Mouse (Mus musculus) stomach, embryonic 14.5 days (tissue): ENCODE results near the gene Cd27. TPM values are rescaled to one million over a fixed set of nuclear protein-coding genes. Genes with fewer than 3 reads are reported as not detected.

ENCODE experiments used
- ATAC-seq: fragments of 200-750 bp; cut with Nextera tagmentation; 2 replicates; pipeline ENCODE4 v1.8.0; 2017; ENCODE audit warnings: low read depth, moderate TSS enrichment; ENCODE audit not compliant: insufficient number of reproducible peaks, insufficient read depth, low FRiP score
- H3K27ac ChIP-seq: fragments of 300-500 bp; sonication (generic); 2 replicates; pipeline ENCODE4 v1.5.1; 2014; ENCODE audit warnings: mild to moderate bottlenecking, low read length, moderate library complexity, mixed read lengths
- H3K27me3 ChIP-seq: fragments of 300-500 bp; sonication (generic); 2 replicates; pipeline ENCODE4 v1.6.1; 2014; ENCODE audit warnings: low read length, control low read depth, mixed read lengths; ENCODE audit not compliant: control insufficient read depth, insufficient read depth
- H3K36me3 ChIP-seq: fragments of 300-500 bp; sonication (generic); 2 replicates; pipeline ENCODE4 v1.6.1; 2014; ENCODE audit warnings: mild to moderate bottlenecking, control low read depth, low read length, moderate library complexity, mixed read lengths; ENCODE audit not compliant: control insufficient read depth, insufficient read depth
- H3K4me1 ChIP-seq: fragments of 300-500 bp; sonication (generic); 2 replicates; pipeline ENCODE4 v1.6.1; 2014; ENCODE audit warnings: low read length, control low read depth, mixed read lengths; ENCODE audit not compliant: control insufficient read depth, insufficient read depth
- H3K4me2 ChIP-seq: fragments of 300-500 bp; sonication (generic); replicated peaks from 2 replicates; pipeline ENCODE4 v1.6.1; 2014; ENCODE audit warnings: low read depth, low read length, control low read depth
- H3K4me3 ChIP-seq: fragments of 300-500 bp; sonication (generic); 2 replicates; pipeline ENCODE4 v1.5.1; 2014; ENCODE audit warnings: low read depth, low read length, control low read depth
- H3K9ac ChIP-seq: fragments of 300-500 bp; sonication (generic); replicated peaks from 2 replicates; pipeline ENCODE4 v1.6.1; 2014; ENCODE audit warnings: low read depth, mild to moderate bottlenecking, control low read depth, low read length, moderate library complexity, mixed read lengths
- H3K9me3 ChIP-seq: fragments of 300-500 bp; sonication (generic); 2 replicates; pipeline ENCODE4 v1.6.1; 2016; ENCODE audit warnings: low read depth, low read length, control low read depth; ENCODE audit not compliant: control insufficient read depth
- WGBS: fragments of 180-500 bp; shearing (Covaris S2); extraction: QIAGEN DNeasy Blood & Tissue Kit; methylation state at CpG from one replicate; pipeline ENCODE4 v1.1.7; 2014; 5-methylcytosine and 5-hydroxymethylcytosine counted together
- polyA plus RNA-seq: library from polyadenylated mRNA; unstranded; fragments of >200 nt; fragmentation: Nextera tagmentation; extraction: Ambion mirVana; gene quantifications from 2 replicates; pipeline ENCODE4 v1.2.1, GENCODE M21; 2014

Cd27 gene
- polyA plus RNA-seq, 1 experiment from 2014 or later = 3.1 TPM

GRCm38 (mm10) chr6:125231117-125232044 lies 5.4 kb downstream of the Cd27 start, which contains the start of gene Tapbpl:
Gene Tapbpl, minus strand, starts transcription at chr6:125231860.
- Histone ChIP-seq H3K27me3 (no peaks in the 10 kb centered on the region), H3K9me3 (no peaks in the 10 kb centered on the region), H3K4me3 (peak within 1 kb of the TSS; percentile 47), H3K27ac (peak within 1 kb of the TSS; percentile 81), H3K4me1 (0 out of 2 replicates have a peak, but pooled peaks cover 5% of the 10 kb centered on the region), H3K4me2 (peak within 1 kb of the TSS; percentile 97), H3K36me3 (no peaks in the 10 kb centered on the region), H3K9ac (peak within 1 kb of the TSS; percentile 82)
- peak; percentile 50 for ATAC-seq
- 1% methylated on average over 16 of the region's 16 CpGs for WGBS

GRCm38 (mm10) chr6:125230571-125230970 lies 6.2 kb downstream of the Cd27 start:
- Histone ChIP-seq H3K27me3 (no peaks in the 10 kb centered on the region), H3K4me3 (no peak overlapping the region), H3K4me1 (0 out of 2 replicates have a peak, but pooled peaks cover 5% of the 10 kb centered on the region), H3K4me2 (peak overlapping the region; percentile 97), H3K9me3 (no peaks in the 10 kb centered on the region), H3K27ac (no peak overlapping the region), H3K36me3 (no peaks in the 10 kb centered on the region), H3K9ac (no peak overlapping the region)
- 60% methylated on average over 9 of the region's 9 CpGs for WGBS
- no peak for ATAC-seq

GRCm38 (mm10) chr6:125225518-125226115 lies 11.2 kb downstream of the Cd27 start:
- no peak for ATAC-seq
- Histone ChIP-seq H3K4me1 (no peaks in the 10 kb centered on the region), H3K36me3 (no peaks in the 10 kb centered on the region; the same call in 1 of the 2 replicates), H3K27me3 (no peaks in the 10 kb centered on the region), H3K27ac (no peak overlapping the region), H3K4me2 (no peak overlapping the region), H3K9ac (no peak overlapping the region), H3K9me3 (no peaks in the 10 kb centered on the region), H3K4me3 (no peak overlapping the region)
- WGBS = 81% methylated on average over 5 of the region's 5 CpGs

GRCm38 (mm10) chr6:125222577-125222976 lies 14.2 kb downstream of the Cd27 start:
- no peak overlapping the region for H3K4me2 ChIP-seq
- no peaks in the 10 kb centered on the region for H3K27me3 ChIP-seq
- ATAC-seq = no peak
- no peak overlapping the region for H3K27ac ChIP-seq
- H3K4me1 ChIP-seq = no peaks in the 10 kb centered on the region
- WGBS = 79% methylated on average over 3 of the region's 3 CpGs
- H3K4me3 ChIP-seq = no peak overlapping the region
- no peaks in the 10 kb centered on the region; the same call in 1 of the 2 replicates for H3K36me3 ChIP-seq
- H3K9ac ChIP-seq = no peak overlapping the region
- no peaks in the 10 kb centered on the region for H3K9me3 ChIP-seq

GRCm38 (mm10) chr6:125222146-125222545 lies 14.7 kb downstream of the Cd27 start:
- H3K9me3 ChIP-seq = no peaks in the 10 kb centered on the region
- no peaks in the 10 kb centered on the region for H3K27me3 ChIP-seq
- H3K36me3 ChIP-seq = no peaks in the 10 kb centered on the region; the same call in 1 of the 2 replicates
- H3K27ac ChIP-seq = no peak overlapping the region
- no peak overlapping the region for H3K4me3 ChIP-seq
- no peak for ATAC-seq
- no peak overlapping the region for H3K9ac ChIP-seq
- WGBS = 41% methylated on average over 2 of the region's 2 CpGs
- H3K4me1 ChIP-seq = no peaks in the 10 kb centered on the region
- H3K4me2 ChIP-seq = no peak overlapping the region

- Histone ChIP-seq H3K27me3 (no peaks in the 10 kb centered on the region), H3K36me3 (no peaks in the 10 kb centered on the region; the same call in 1 of the 2 replicates), H3K4me3 (no peak overlapping the region), H3K4me1 (no peaks in the 10 kb centered on the region; the same call in 1 of the 2 replicates), H3K9me3 (no peaks in the 10 kb centered on the region), H3K4me2 (no peak overlapping the region), H3K27ac (no peak overlapping the region), H3K9ac (no peak overlapping the region)
- WGBS = 92% methylated on average over 20 of the region's 20 CpGs
- no peak for ATAC-seq
These were observed 15.6 kb downstream of the Cd27 start for GRCm38 (mm10) chr6:125221115-125221745.

- WGBS = 66% methylated on average over 4 of the region's 4 CpGs
- Histone ChIP-seq H3K27me3 (no peaks in the 10 kb centered on the region), H3K4me2 (no peak overlapping the region), H3K4me1 (peaks cover 3% of the 10 kb centered on the region; the same call in 1 of the 2 replicates), H3K36me3 (no peaks in the 10 kb centered on the region), H3K9ac (no peak overlapping the region), H3K27ac (no peak overlapping the region), H3K9me3 (no peaks in the 10 kb centered on the region), H3K4me3 (no peak overlapping the region)
- ATAC-seq = no peak
These were observed 17.8 kb downstream of the Cd27 start for GRCm38 (mm10) chr6:125218963-125219362.

- Histone ChIP-seq H3K27me3 (no peaks in the 10 kb centered on the region), H3K36me3 (no peaks in the 10 kb centered on the region), H3K9me3 (no peaks in the 10 kb centered on the region), H3K4me2 (no peak overlapping the region), H3K9ac (no peak overlapping the region), H3K27ac (no peak overlapping the region), H3K4me3 (no peak overlapping the region), H3K4me1 (peaks cover 3% of the 10 kb centered on the region; the same call in 1 of the 2 replicates)
- 85% methylated on average over 11 of the region's 11 CpGs for WGBS
- ATAC-seq = no peak
These were observed 18.9 kb downstream of the Cd27 start for GRCm38 (mm10) chr6:125217899-125218298.
